Mouse (Mus musculus): ENCODE measurements around the gene Cul5. TPM values are rescaled to one million over a fixed set of nuclear protein-coding genes. Genes with fewer than 3 reads are reported as not detected.

The Cul5 gene
- 1.6 and 2.0 TPM in 2 replicates for polyA plus RNA-seq (2012; rRNA removed)

DNA sequence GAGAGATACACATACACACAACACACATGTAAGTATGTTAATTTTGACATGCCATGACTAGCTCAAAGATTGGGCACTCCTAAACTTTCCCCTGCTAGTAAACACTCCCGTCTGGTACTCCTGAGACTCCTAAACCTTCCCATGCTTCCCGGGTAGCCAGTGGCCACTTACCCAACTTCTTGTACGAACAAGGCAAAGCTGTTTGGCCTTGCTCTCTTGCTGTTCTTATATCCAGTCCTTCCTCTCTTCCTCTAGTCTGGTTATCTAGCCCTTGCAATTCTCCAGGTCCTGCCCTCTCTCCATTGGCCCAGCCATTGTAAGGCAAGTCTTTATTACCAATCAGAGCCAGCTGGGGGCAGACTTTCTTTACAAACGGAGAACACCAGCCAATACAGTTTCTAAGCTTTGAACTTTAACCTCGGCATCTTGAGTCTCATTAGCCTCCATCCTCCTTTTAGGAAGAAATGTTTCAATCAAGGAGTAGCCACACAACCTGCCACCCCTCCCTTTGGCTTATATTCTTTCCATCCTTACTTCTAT, at the start of gene Cul5:
TSS of gene Cul5 (minus strand) at position 335 of the 540 bp plus-strand sequence.
- peaks cover 3% of the 10 kb centered on the region; the same call in 1 of the 2 replicates for H3K4me1 ChIP-seq (ENCODE audit: control insufficient read depth, insufficient read depth, insufficient read length, low read length)
- H3K4me3 ChIP-seq (ENCODE audit: low read depth, low read length), result no peak within 1 kb of the TSS
- no peaks in the 10 kb centered on the region for H3K27me3 ChIP-seq (ENCODE audit: control insufficient read depth, insufficient read depth, low read length)
- 66% methylated on average over 5 of the region's 5 CpGs for WGBS
- no peaks in the 10 kb centered on the region for H3K36me3 ChIP-seq (ENCODE audit: control insufficient read depth, insufficient read depth, low read length)
- H3K27ac ChIP-seq (ENCODE audit: insufficient read depth, low read depth, low read length), result no peak within 1 kb of the TSS
- TF ChIP-seq POLR2A (IDR thresholded peaks at IDR 0.05; ENCODE audit: low read depth, low read length) (no peak), CTCF (IDR thresholded peaks at IDR 0.05; ENCODE audit: extremely low read depth, insufficient read length, insufficient replicate concordance, low read depth, low read length) (no peak)

- Histone ChIP-seq H3K27ac (ENCODE audit: insufficient read depth, low read depth, low read length) (peak within 1 kb of the TSS; percentile 41), H3K4me3 (ENCODE audit: low read depth, low read length) (peak within 1 kb of the TSS; percentile 69)
Observed at GRCm38 (mm10) chr9:53705992-53706696, 36.3 kb upstream of the Cul5 start, which contains the start of gene Rab39. Rab39 (minus strand) TSS chr9:53706232.

DNA sequence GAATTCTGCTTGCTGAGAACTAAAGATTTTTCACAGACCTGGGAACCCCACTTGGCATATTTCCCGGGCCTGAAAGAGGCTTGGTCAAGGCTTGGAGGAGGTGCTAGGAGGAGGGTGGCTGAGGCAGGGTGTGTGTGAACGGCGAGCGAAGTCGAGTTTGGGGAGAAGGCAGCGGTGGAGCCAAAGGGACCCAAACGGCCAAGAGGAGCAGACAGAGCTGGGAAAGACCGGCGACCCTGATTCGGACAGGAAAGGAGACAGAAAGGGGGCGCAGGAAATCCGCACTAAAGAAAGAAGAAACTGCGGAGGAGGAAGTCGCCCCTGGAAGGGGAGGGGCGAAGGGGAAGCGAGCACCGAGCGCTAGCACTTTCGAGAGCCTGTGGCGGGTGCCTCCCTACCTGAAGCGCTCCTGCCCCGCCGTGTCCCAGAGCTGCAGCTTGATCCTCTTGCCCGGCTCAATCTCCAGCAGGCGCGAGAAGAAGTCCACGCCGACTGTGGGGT, 35.7 kb upstream of the Cul5 start:
- 2% methylated on average over 28 of the region's 28 CpGs for WGBS
- Histone ChIP-seq H3K4me3 (ENCODE audit: low read depth, low read length) (peak overlapping the region; percentile 69), H3K36me3 (ENCODE audit: control insufficient read depth, insufficient read depth, low read length) (no peaks in the 10 kb centered on the region), H3K4me1 (ENCODE audit: control insufficient read depth, insufficient read depth, insufficient read length, low read length) (peaks cover 11% of the 10 kb centered on the region), H3K27ac (ENCODE audit: insufficient read depth, low read depth, low read length) (peak overlapping the region; percentile 41), H3K27me3 (ENCODE audit: control insufficient read depth, insufficient read depth, low read length) (peaks cover 16% of the 10 kb centered on the region)
- TF ChIP-seq POLR2A (IDR thresholded peaks at IDR 0.05; ENCODE audit: low read depth, low read length) (no peak), CTCF (IDR thresholded peaks at IDR 0.05; ENCODE audit: extremely low read depth, insufficient read length, insufficient replicate concordance, low read depth, low read length) (no peak)

More at GRCm38 (mm10) chr9:53705992-53706696, 36.3 kb upstream of the Cul5 start, which contains the start of gene Rab39:
- WGBS, result 2% methylated on average over 47 of the region's 49 CpGs
- peaks cover 11% of the 10 kb centered on the region for H3K4me1 ChIP-seq (ENCODE audit: control insufficient read depth, insufficient read depth, insufficient read length, low read length)
- peaks cover 16% of the 10 kb centered on the region for H3K27me3 ChIP-seq (ENCODE audit: control insufficient read depth, insufficient read depth, low read length)
- no peak for TF ChIP-seq POLR2A (IDR thresholded peaks at IDR 0.05; ENCODE audit: low read depth, low read length)
- TF ChIP-seq CTCF (IDR thresholded peaks at IDR 0.05; ENCODE audit: extremely low read depth, insufficient read length, insufficient replicate concordance, low read depth, low read length), result no peak
- H3K36me3 ChIP-seq (ENCODE audit: control insufficient read depth, insufficient read depth, low read length), result no peaks in the 10 kb centered on the region

- H3K36me3 ChIP-seq (ENCODE audit: control insufficient read depth, insufficient read depth, low read length), result no peaks in the 10 kb centered on the region
- H3K27me3 ChIP-seq (ENCODE audit: control insufficient read depth, insufficient read depth, low read length), result peaks cover 16% of the 10 kb centered on the region
- no peak overlapping the region for H3K4me3 ChIP-seq (ENCODE audit: low read depth, low read length)
- no peak overlapping the region for H3K27ac ChIP-seq (ENCODE audit: insufficient read depth, low read depth, low read length)
- peaks cover 11% of the 10 kb centered on the region for H3K4me1 ChIP-seq (ENCODE audit: control insufficient read depth, insufficient read depth, insufficient read length, low read length)
- TF ChIP-seq POLR2A (IDR thresholded peaks at IDR 0.05; ENCODE audit: low read depth, low read length) (no peak), CTCF (IDR thresholded peaks at IDR 0.05; ENCODE audit: extremely low read depth, insufficient read length, insufficient replicate concordance, low read depth, low read length) (no peak)
- WGBS, result 93% methylated on average over 1 of the region's 1 CpGs
Observed at GRCm38 (mm10) chr9:53702991-53703390, 33.2 kb upstream of the Cul5 start.

DNA sequence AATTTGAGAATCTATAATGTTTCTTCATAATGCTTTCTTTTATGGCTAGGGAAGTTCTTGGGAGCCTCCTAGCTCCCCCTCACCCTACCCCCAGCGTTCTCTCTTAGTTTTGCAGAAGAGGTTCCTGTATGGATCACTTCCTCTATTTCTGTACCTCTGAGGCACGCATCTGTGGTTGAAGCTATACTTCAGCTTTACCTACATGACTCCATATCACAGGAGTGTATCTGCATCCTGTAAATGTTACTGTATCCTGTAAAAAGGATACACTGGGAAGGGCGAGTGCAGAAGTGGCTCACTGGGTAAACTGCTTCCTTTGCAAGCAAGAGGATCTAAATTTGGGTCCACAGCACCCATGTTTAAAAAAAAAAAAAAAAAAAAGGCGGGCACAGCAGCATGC, 30.7 kb upstream of the Cul5 start:
- Histone ChIP-seq H3K27me3 (ENCODE audit: control insufficient read depth, insufficient read depth, low read length) (peaks cover 7% of the 10 kb centered on the region), H3K4me1 (ENCODE audit: control insufficient read depth, insufficient read depth, insufficient read length, low read length) (peaks cover 2% of the 10 kb centered on the region), H3K4me3 (ENCODE audit: low read depth, low read length) (no peak overlapping the region), H3K27ac (ENCODE audit: insufficient read depth, low read depth, low read length) (no peak overlapping the region), H3K36me3 (ENCODE audit: control insufficient read depth, insufficient read depth, low read length) (no peaks in the 10 kb centered on the region)
- TF ChIP-seq POLR2A (IDR thresholded peaks at IDR 0.05; ENCODE audit: low read depth, low read length) (no peak), CTCF (IDR thresholded peaks at IDR 0.05; ENCODE audit: extremely low read depth, insufficient read length, insufficient replicate concordance, low read depth, low read length) (no peak)
- 54% methylated on average over 4 of the region's 4 CpGs for WGBS

DNA sequence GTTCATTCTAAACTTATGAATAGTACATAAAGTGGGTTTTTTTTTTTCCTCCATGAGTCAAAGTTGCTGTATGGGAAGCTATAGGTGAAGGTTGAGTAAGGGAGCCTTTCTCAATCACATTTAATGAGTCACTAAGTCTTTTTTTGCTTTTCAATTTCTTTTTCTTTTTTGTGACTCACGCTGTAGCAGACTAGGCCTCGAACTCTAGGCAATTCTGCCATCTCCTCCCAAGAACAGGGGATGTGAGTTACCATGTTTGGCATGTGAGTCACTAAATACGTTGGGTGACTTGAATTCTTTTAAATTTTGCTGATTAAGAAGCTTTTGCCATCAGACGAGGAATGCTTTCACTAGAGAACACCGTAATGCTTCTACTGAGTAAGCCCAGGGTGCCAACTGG, 26.0 kb upstream of the Cul5 start:
- no peak overlapping the region for H3K4me3 ChIP-seq (ENCODE audit: low read depth, low read length)
- H3K4me1 ChIP-seq (ENCODE audit: control insufficient read depth, insufficient read depth, insufficient read length, low read length), result no peaks in the 10 kb centered on the region
- TF ChIP-seq CTCF (IDR thresholded peaks at IDR 0.05; ENCODE audit: extremely low read depth, insufficient read length, insufficient replicate concordance, low read depth, low read length) (no peak), POLR2A (IDR thresholded peaks at IDR 0.05; ENCODE audit: low read depth, low read length) (no peak)
- no peaks in the 10 kb centered on the region for H3K36me3 ChIP-seq (ENCODE audit: control insufficient read depth, insufficient read depth, low read length)
- H3K27ac ChIP-seq (ENCODE audit: insufficient read depth, low read depth, low read length), result no peak overlapping the region
- H3K27me3 ChIP-seq (ENCODE audit: control insufficient read depth, insufficient read depth, low read length), result no peaks in the 10 kb centered on the region; the same call in 1 of the 2 replicates
- WGBS, result 74% methylated on average over 5 of the region's 5 CpGs

DNA sequence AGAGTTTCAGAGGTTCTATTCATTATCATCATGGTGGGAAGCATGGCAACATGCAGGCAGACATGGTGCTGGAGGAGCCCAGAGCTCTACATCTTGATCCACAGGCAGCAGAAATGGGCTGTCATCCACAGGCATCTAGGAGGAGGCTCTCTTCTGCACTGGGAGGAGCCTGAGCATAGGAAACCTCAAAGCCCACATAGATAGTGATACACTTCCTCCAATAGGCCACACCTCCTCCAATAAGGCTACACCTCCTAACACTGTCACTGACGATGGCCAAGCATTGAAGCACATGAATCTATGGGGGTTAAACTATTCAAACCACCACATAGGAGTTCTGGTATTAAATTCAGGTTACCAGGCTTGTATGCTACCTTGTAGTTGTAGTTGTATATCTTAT, 23.9 kb upstream of the Cul5 start:
- Histone ChIP-seq H3K27me3 (ENCODE audit: control insufficient read depth, insufficient read depth, low read length) (no peaks in the 10 kb centered on the region; the same call in 1 of the 2 replicates), H3K4me3 (ENCODE audit: low read depth, low read length) (no peak overlapping the region), H3K27ac (ENCODE audit: insufficient read depth, low read depth, low read length) (no peak overlapping the region), H3K36me3 (ENCODE audit: control insufficient read depth, insufficient read depth, low read length) (no peaks in the 10 kb centered on the region), H3K4me1 (ENCODE audit: control insufficient read depth, insufficient read depth, insufficient read length, low read length) (no peaks in the 10 kb centered on the region)
- 49% methylated on average over 1 of the region's 1 CpGs for WGBS
- TF ChIP-seq POLR2A (IDR thresholded peaks at IDR 0.05; ENCODE audit: low read depth, low read length) (no peak), CTCF (IDR thresholded peaks at IDR 0.05; ENCODE audit: extremely low read depth, insufficient read length, insufficient replicate concordance, low read depth, low read length) (no peak)

Data from small intestine, adult 2 months (tissue).